Mouse (Mus musculus): Measurements from ENCODE around the gene Zfp667.

- TF ChIP-seq POLR2A (IDR thresholded peaks at IDR 0.05; ENCODE audit: extremely low read depth, insufficient read depth, low read length) = no peak
- TF ChIP-seq CTCF (IDR thresholded peaks at IDR 0.05; ENCODE audit: low read depth, low read length) = no peak
These were observed 29.0 kb upstream of the Zfp667 start for GRCm38 (mm10) chr7:6257386-6257785.
